Mouse (Mus musculus) activated CD4-positive, CD25-positive, alpha-beta regulatory T cell, adult 4 months (primary cell): ENCODE results near the gene Pitpna. TPM values are rescaled to one million over a fixed set of nuclear protein-coding genes. Genes with fewer than 3 reads are reported as not detected.
A peak's percentile ranks its signal among the peaks of the same experiment; 100 is the strongest.

Source experiments
- ATAC-seq: one replicate; pipeline ENCODE4 v1.8.0; 2017
- polyA plus RNA-seq, 2 experiments: library from polyadenylated mRNA; unstranded; fragments of 100-300 nt; shearing (Covaris generic); gene quantifications; one replicate each; pipeline ENCODE4 v1.2.1; 2017

Gene Pitpna
- polyA plus RNA-seq, 2 experiments from 2014 or later, result 24.3 to 47.6 TPM

GRCm38 (mm10) chr11:75563851-75564548 is 23.9 kb upstream of the Pitpna start:
- no peak for ATAC-seq

GRCm38 (mm10) chr11:75565849-75566248 is 22.0 kb upstream of the Pitpna start:
- ATAC-seq, result no peak

- no peak for ATAC-seq
These were observed 21.4 kb upstream of the Pitpna start for GRCm38 (mm10) chr11:75566276-75567196.

- ATAC-seq, result no peak
These were observed 20.4 kb upstream of the Pitpna start for GRCm38 (mm10) chr11:75567346-75568114.

GRCm38 (mm10) chr11:75568115-75568511 is 19.8 kb upstream of the Pitpna start:
- no peak for ATAC-seq

GRCm38 (mm10) chr11:75568962-75569361 is 18.9 kb upstream of the Pitpna start:
- no peak for ATAC-seq

GRCm38 (mm10) chr11:75570375-75571125 is 17.3 kb upstream of the Pitpna start:
- ATAC-seq, result no peak

- ATAC-seq, result no peak
These were observed 16.5 kb upstream of the Pitpna start for GRCm38 (mm10) chr11:75571126-75571990.

GRCm38 (mm10) chr11:75572301-75572791 is 15.6 kb upstream of the Pitpna start:
- ATAC-seq, result no peak

GRCm38 (mm10) chr11:75572854-75573650 is 14.8 kb upstream of the Pitpna start:
- ATAC-seq, result peak; percentile 86

GRCm38 (mm10) chr11:75574378-75575123 is 13.3 kb upstream of the Pitpna start:
- no peak for ATAC-seq

GRCm38 (mm10) chr11:75575560-75576123 is 12.3 kb upstream of the Pitpna start:
- ATAC-seq, result no peak

- ATAC-seq, result no peak
These were observed 9.3 kb upstream of the Pitpna start for GRCm38 (mm10) chr11:75578609-75579008.

GRCm38 (mm10) chr11:75581495-75582149 is 6.3 kb upstream of the Pitpna start:
- ATAC-seq, result no peak

GRCm38 (mm10) chr11:75583521-75583920 is 4.4 kb upstream of the Pitpna start:
- no peak for ATAC-seq

GRCm38 (mm10) chr11:75585061-75585460 is 2.8 kb upstream of the Pitpna start:
- ATAC-seq, result no peak

- no peak for ATAC-seq
These were observed 1.9 kb upstream of the Pitpna start for GRCm38 (mm10) chr11:75585978-75586377.

- no peak for ATAC-seq
These were observed 934 bp upstream of the Pitpna start for GRCm38 (mm10) chr11:75586963-75587362.
